Mouse (Mus musculus) liver, embryonic 13.5 days (tissue): Measurements from ENCODE around the gene Sbp. TPM values are rescaled to one million over a fixed set of nuclear protein-coding genes. Genes with fewer than 3 reads are reported as not detected.

ENCODE experiments used
- ATAC-seq: fragments of 200-750 bp; cut with Nextera tagmentation; 2 replicates; pipeline ENCODE4 v1.8.0; 2017; ENCODE audit warnings: low read depth, mild to moderate bottlenecking, moderate number of reproducible peaks, moderate library complexity
- DNase-seq: peaks from one replicate; pipeline ENCODE4 v3.0.0; 2022
- H3K27ac ChIP-seq: fragments of 300-500 bp; sonication (generic); 2 replicates; pipeline ENCODE4 v1.5.1; 2015; ENCODE audit warnings: moderate library complexity, mild to moderate bottlenecking, inconsistent platforms
- H3K27me3 ChIP-seq: fragments of 300-500 bp; sonication (generic); 2 replicates; pipeline ENCODE4 v1.6.1; 2015; ENCODE audit warnings: mild to moderate bottlenecking, inconsistent platforms
- H3K36me3 ChIP-seq: fragments of 300-500 bp; sonication (generic); 2 replicates; pipeline ENCODE4 v1.6.1; 2015; ENCODE audit warnings: mild to moderate bottlenecking, inconsistent platforms
- H3K4me1 ChIP-seq: fragments of 300-500 bp; sonication (generic); replicated peaks from 2 replicates; pipeline ENCODE4 v1.6.1; 2015; ENCODE audit warnings: inconsistent platforms
- H3K4me2 ChIP-seq: fragments of 300-500 bp; sonication (generic); 2 replicates; pipeline ENCODE4 v1.6.1; 2015; ENCODE audit warnings: inconsistent platforms, mild to moderate bottlenecking, moderate library complexity
- H3K4me3 ChIP-seq: fragments of 300-500 bp; sonication (generic); replicated peaks from 2 replicates; pipeline ENCODE4 v1.5.1; 2015; ENCODE audit warnings: mild to moderate bottlenecking, inconsistent platforms
- H3K9ac ChIP-seq: fragments of 300-500 bp; sonication (generic); 2 replicates; pipeline ENCODE4 v1.6.1; 2015; ENCODE audit warnings: mild to moderate bottlenecking, inconsistent platforms
- H3K9me3 ChIP-seq: fragments of 300-500 bp; sonication (generic); replicated peaks from 2 replicates; pipeline ENCODE4 v1.6.1; 2016; ENCODE audit warnings: inconsistent platforms
- WGBS: fragments of 180-500 bp; shearing (Covaris S2); methylation state at CpG from one replicate; pipeline ENCODE4 v1.1.7; 2015; ENCODE audit not compliant: insufficient replicate concordance; 5-methylcytosine and 5-hydroxymethylcytosine counted together
- polyA plus RNA-seq: library from polyadenylated mRNA; unstranded; fragments of >200 nt; fragmentation: Nextera tagmentation; extraction: Ambion mirVana; gene quantifications from 2 replicates; pipeline ENCODE4 v1.2.1, GENCODE M21; 2015

Sbp gene
- polyA plus RNA-seq, 1 experiment from 2014 or later: not detected

- Histone ChIP-seq H3K27me3 (no peaks in the 10 kb centered on the region), H3K4me1 (no peaks in the 10 kb centered on the region), H3K4me3 (no peak overlapping the region), H3K27ac (no peak overlapping the region), H3K4me2 (no peak overlapping the region), H3K9me3 (no peaks in the 10 kb centered on the region), H3K9ac (no peak overlapping the region), H3K36me3 (no peaks in the 10 kb centered on the region)
- 37% methylated on average over 6 of the region's 6 CpGs for WGBS
- ATAC-seq (no peak), DNase-seq (no peak)
Measured at GRCm38 (mm10) chr17:23965805-23966425, 24.4 kb downstream of the Sbp start.

- Histone ChIP-seq H3K4me1 (no peaks in the 10 kb centered on the region), H3K27me3 (no peaks in the 10 kb centered on the region), H3K27ac (no peak overlapping the region), H3K4me2 (no peak overlapping the region), H3K4me3 (no peak overlapping the region), H3K9me3 (no peaks in the 10 kb centered on the region), H3K9ac (no peak overlapping the region), H3K36me3 (no peaks in the 10 kb centered on the region)
- WGBS: 36% methylated on average over 10 of the region's 10 CpGs
- ATAC-seq (no peak), DNase-seq (no peak)
Measured at GRCm38 (mm10) chr17:23966658-23967401, 25.4 kb downstream of the Sbp start.

- 35% methylated on average over 2 of the region's 2 CpGs for WGBS
- DNase-seq (no peak), ATAC-seq (no peak)
- H3K27ac ChIP-seq: no peak overlapping the region
- H3K27me3 ChIP-seq: no peaks in the 10 kb centered on the region
- H3K36me3 ChIP-seq: no peaks in the 10 kb centered on the region
- H3K4me3 ChIP-seq: no peak overlapping the region
- no peak overlapping the region for H3K4me2 ChIP-seq
- no peaks in the 10 kb centered on the region for H3K4me1 ChIP-seq
- H3K9me3 ChIP-seq: no peaks in the 10 kb centered on the region
- no peak overlapping the region for H3K9ac ChIP-seq
Measured at GRCm38 (mm10) chr17:23968780-23969179, 27.3 kb downstream of the Sbp start.

GRCm38 (mm10) chr17:23969231-23969630 lies 27.8 kb downstream of the Sbp start:
- no peaks in the 10 kb centered on the region for H3K9me3 ChIP-seq
- H3K27me3 ChIP-seq: no peaks in the 10 kb centered on the region
- no peak overlapping the region for H3K4me3 ChIP-seq
- H3K27ac ChIP-seq: no peak overlapping the region
- H3K9ac ChIP-seq: no peak overlapping the region
- no peak overlapping the region for H3K4me2 ChIP-seq
- H3K36me3 ChIP-seq: no peaks in the 10 kb centered on the region
- H3K4me1 ChIP-seq: no peaks in the 10 kb centered on the region
- DNase-seq (peak; percentile 25), ATAC-seq (no peak)
- 0% methylated on average over 1 of the region's 1 CpGs for WGBS

- H3K27me3 ChIP-seq: no peaks in the 10 kb centered on the region
- no peak overlapping the region for H3K27ac ChIP-seq
- no peak for DNase-seq
- WGBS: 62% methylated on average over 9 of the region's 9 CpGs
- no peak overlapping the region for H3K9ac ChIP-seq
- no peak overlapping the region for H3K4me2 ChIP-seq
- no peak for ATAC-seq
- H3K36me3 ChIP-seq: no peaks in the 10 kb centered on the region
- H3K9me3 ChIP-seq: no peaks in the 10 kb centered on the region
- no peaks in the 10 kb centered on the region for H3K4me1 ChIP-seq
- H3K4me3 ChIP-seq: no peak overlapping the region
Measured at GRCm38 (mm10) chr17:23971315-23971714, 29.8 kb downstream of the Sbp start.

- H3K4me1 ChIP-seq: no peaks in the 10 kb centered on the region
- WGBS: 63% methylated on average over 4 of the region's 4 CpGs
- no peak overlapping the region for H3K27ac ChIP-seq
- DNase-seq (no peak), ATAC-seq (no peak)
- H3K9me3 ChIP-seq: no peaks in the 10 kb centered on the region
- no peaks in the 10 kb centered on the region for H3K27me3 ChIP-seq
- H3K36me3 ChIP-seq: no peaks in the 10 kb centered on the region
- no peak overlapping the region for H3K4me3 ChIP-seq
- H3K9ac ChIP-seq: no peak overlapping the region
- no peak overlapping the region for H3K4me2 ChIP-seq
Measured at GRCm38 (mm10) chr17:23976665-23977064, 35.2 kb downstream of the Sbp start.

GRCm38 (mm10) chr17:23979471-23979870 lies 38.0 kb downstream of the Sbp start:
- Histone ChIP-seq H3K9me3 (no peaks in the 10 kb centered on the region), H3K4me3 (no peak overlapping the region), H3K4me2 (no peak overlapping the region), H3K27ac (no peak overlapping the region), H3K36me3 (no peaks in the 10 kb centered on the region), H3K9ac (no peak overlapping the region), H3K27me3 (no peaks in the 10 kb centered on the region), H3K4me1 (peaks cover 3% of the 10 kb centered on the region; the same call in 1 of the 2 replicates)
- DNase-seq: no peak
- no peak for ATAC-seq
- WGBS: 55% methylated on average over 3 of the region's 3 CpGs

GRCm38 (mm10) chr17:23980297-23980909 lies 38.9 kb downstream of the Sbp start, which contains the start of gene Prss30:
TSS of gene Prss30 (minus strand) at chr17:23980566.
- H3K9ac ChIP-seq: no peak within 1 kb of the TSS
- no peak for ATAC-seq
- WGBS: 61% methylated on average over 10 of the region's 10 CpGs

DNA sequence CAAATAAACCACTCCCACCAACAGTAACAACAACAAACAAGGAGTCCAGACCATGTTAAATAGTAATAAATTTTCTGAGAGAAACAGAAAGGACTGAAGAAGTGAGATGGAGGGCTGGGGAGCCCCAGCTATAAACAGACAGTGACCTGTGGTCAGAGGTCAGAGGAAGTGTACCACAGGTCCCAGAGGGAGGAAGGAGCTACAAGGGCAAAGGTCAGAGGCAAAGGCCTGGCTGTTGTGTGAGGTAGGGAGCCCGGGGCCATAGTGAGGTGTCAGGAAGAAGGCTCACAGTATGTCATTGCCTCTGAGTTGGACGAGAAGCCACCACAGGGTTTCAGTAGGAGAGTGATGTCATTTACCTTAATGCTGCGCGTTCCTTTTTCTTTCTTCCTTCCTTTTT lies 41.4 kb downstream of the Sbp start:
- whole genome bisulfite sequencing: 37% methylated on average over 4 of the region's 4 CpGs
- Histone ChIP-seq H3K4me2 (no peak overlapping the region), H3K27me3 (0 out of 2 replicates have a peak, but pooled peaks cover 4% of the 10 kb centered on the region), H3K4me3 (no peak overlapping the region), H3K4me1 (peaks cover 3% of the 10 kb centered on the region; the same call in 1 of the 2 replicates), H3K27ac (no peak overlapping the region), H3K9ac (no peak overlapping the region), H3K9me3 (no peaks in the 10 kb centered on the region), H3K36me3 (no peaks in the 10 kb centered on the region)
- ATAC-seq: no peak
- no peak for DNase-seq

More at GRCm38 (mm10) chr17:23980297-23980909, 38.9 kb downstream of the Sbp start, which contains the start of gene Prss30:
- DNase-seq: no peak
- Histone ChIP-seq H3K4me2 (no peak within 1 kb of the TSS), H3K4me3 (no peak within 1 kb of the TSS), H3K9me3 (no peaks in the 10 kb centered on the region), H3K4me1 (peaks cover 3% of the 10 kb centered on the region; the same call in 1 of the 2 replicates), H3K27ac (no peak within 1 kb of the TSS), H3K27me3 (no peaks in the 10 kb centered on the region), H3K36me3 (no peaks in the 10 kb centered on the region)

GRCm38 (mm10) chr17:23984989-23985388 lies 43.5 kb downstream of the Sbp start:
- 0 out of 2 replicates have a peak, but pooled peaks cover 6% of the 10 kb centered on the region for H3K27me3 ChIP-seq
- no peak overlapping the region for H3K4me2 ChIP-seq
- DNase-seq (no peak), ATAC-seq (no peak)
- H3K4me1 ChIP-seq: peaks cover 3% of the 10 kb centered on the region; the same call in 1 of the 2 replicates
- H3K4me3 ChIP-seq: no peak overlapping the region
- 68% methylated on average over 1 of the region's 1 CpGs for WGBS
- H3K36me3 ChIP-seq: no peaks in the 10 kb centered on the region
- H3K27ac ChIP-seq: no peak overlapping the region
- no peaks in the 10 kb centered on the region for H3K9me3 ChIP-seq
- no peak overlapping the region for H3K9ac ChIP-seq

DNA sequence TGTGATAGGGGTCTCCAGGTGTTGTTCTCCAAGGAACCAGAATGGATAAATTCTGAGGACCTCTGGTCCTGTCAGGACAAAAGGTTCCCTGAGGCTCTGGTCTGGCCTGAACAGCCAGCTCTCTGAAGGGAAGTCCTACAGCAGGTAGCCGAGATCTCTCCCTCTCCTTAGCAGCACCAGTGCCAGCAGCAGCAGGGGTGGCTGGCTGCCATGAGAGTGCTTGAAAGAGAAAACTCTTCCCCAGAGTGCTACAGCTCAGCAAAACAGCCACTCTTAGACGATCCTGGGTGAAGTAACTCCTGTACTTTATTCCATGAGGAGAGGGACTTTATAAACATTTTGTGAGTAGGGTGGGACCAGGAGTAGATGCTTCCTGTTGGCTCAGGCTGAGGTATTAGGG lies 48.3 kb downstream of the Sbp start:
- Histone ChIP-seq H3K27ac (no peak overlapping the region), H3K36me3 (no peaks in the 10 kb centered on the region), H3K27me3 (0 out of 2 replicates have a peak, but pooled peaks cover 6% of the 10 kb centered on the region), H3K9me3 (no peaks in the 10 kb centered on the region), H3K4me3 (no peak overlapping the region), H3K4me2 (no peak overlapping the region), H3K4me1 (peaks cover 8% of the 10 kb centered on the region), H3K9ac (no peak overlapping the region)
- ATAC-seq (no peak), DNase-seq (no peak)
- WGBS: 26% methylated on average over 2 of the region's 2 CpGs
